In genomic region chr3:148658368-148658767, GRCm38 (mm10) we compare ENCODE assay signal across 26 mouse cellular contexts.
"Had no signal": no experiment of that assay in that cellular context is flagged by ENCODE, and none has a peak within 500 bp of the region (broad histone marks: within the 10 kb centered on the region; RNA-seq: fewer than 3 reads in every experiment).

No protein-coding gene starts in this region.

- H3K36me3 ChIP-seq: heart, embryonic 10.5 days; heart, embryonic 12.5 days; hindbrain, embryonic 10.5 days; hindbrain, embryonic 12.5 days; limb, embryonic 13.5 days; liver, embryonic 13.5 days; liver, embryonic 15.5 days had no signal

- H3K4me3 ChIP-seq: gastrocnemius, adult 2 months; heart, embryonic 10.5 days; heart, embryonic 12.5 days; hindbrain, embryonic 10.5 days; hindbrain, embryonic 12.5 days; layer of hippocampus, adult 2 months; left cerebral cortex, adult 2 months; limb, embryonic 13.5 days; liver, embryonic 13.5 days; liver, embryonic 15.5 days had no signal

- H3K27ac ChIP-seq: gastrocnemius, adult 2 months; heart, embryonic 10.5 days; hindbrain, embryonic 10.5 days; hindbrain, embryonic 12.5 days; hindbrain, embryonic 14.5 days; layer of hippocampus, adult 2 months; left cerebral cortex, adult 2 months; limb, embryonic 13.5 days; liver, embryonic 13.5 days; liver, embryonic 15.5 days had no signal

- DNase-seq: gastrocnemius, adult 2 months; gastrocnemius, postnatal 10 days; gastrocnemius, postnatal 25 days; heart, adult 18-20 months; heart, postnatal 10 days; heart, postnatal 4 days; kidney, adult 18-20 months; kidney, adult 8-10 months; kidney, postnatal 10 days; kidney, postnatal 25 days; kidney, postnatal 4 days; liver; liver, embryonic 13.5 days had no signal

- H3K4me1 ChIP-seq: heart, embryonic 10.5 days; heart, embryonic 12.5 days; liver, embryonic 13.5 days; liver, embryonic 15.5 days had no signal

- H3K4me2 ChIP-seq: heart, embryonic 12.5 days; hindbrain, embryonic 12.5 days; hindbrain, embryonic 14.5 days; limb, embryonic 13.5 days; liver, embryonic 11.5 days; liver, embryonic 13.5 days; liver, embryonic 15.5 days had no signal

- H3K9ac ChIP-seq: heart, embryonic 12.5 days; hindbrain, embryonic 12.5 days; hindbrain, embryonic 14.5 days; limb, embryonic 13.5 days; liver, embryonic 13.5 days; liver, embryonic 15.5 days had no signal

- H3K27me3 ChIP-seq: heart, embryonic 12.5 days; hindbrain, embryonic 12.5 days; limb, embryonic 13.5 days; liver, embryonic 13.5 days; liver, embryonic 15.5 days had no signal

- H3K9me3 ChIP-seq: heart, embryonic 10.5 days; heart, embryonic 12.5 days; hindbrain, embryonic 10.5 days; hindbrain, embryonic 12.5 days; limb, embryonic 13.5 days; liver, embryonic 13.5 days; liver, embryonic 15.5 days had no signal

- ATAC-seq: hindbrain, embryonic 16.5 days; inflammation-experienced regulatory T-cells, adult 6 months; intestine, embryonic 16.5 days had no signal
